Mouse (Mus musculus): ENCODE data around the gene Ccdc15.

Ccdc15 gene

DNA sequence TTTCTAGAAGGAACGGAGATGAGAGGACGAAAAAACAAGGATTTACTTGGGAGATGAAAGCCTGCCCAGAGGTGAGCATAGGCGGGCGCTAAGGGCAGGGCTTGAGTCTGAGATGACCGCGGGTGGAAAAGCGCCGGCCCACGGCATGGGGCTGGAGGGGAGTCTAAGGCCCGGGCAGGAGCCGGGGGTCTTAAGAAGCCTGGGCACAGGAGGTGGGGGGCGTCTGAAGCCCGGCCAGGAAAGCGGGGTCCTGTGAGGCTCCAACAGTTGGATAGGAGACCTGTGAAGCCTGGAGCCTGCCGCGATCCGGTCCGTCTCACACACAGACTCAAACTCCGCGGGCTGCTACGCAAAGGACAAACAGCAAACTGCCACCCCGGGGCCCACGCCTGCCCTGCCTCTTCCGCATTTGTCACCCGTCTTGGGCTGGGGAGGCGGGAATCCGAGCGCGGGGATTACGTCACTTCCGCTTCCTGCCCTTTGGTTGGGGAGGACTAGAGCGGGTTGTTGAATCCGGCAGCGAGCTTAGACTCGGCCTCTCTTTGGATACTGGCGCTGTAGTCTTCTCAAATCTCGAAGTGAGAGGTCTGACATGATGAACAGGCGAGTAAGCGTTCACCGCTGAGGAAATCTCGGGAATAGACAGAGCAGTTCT lies at the start of gene Ccdc15:
Gene Ccdc15, minus strand, starts transcription at position 445 of the 655 bp plus-strand sequence.
- DNase-seq (ENCODE audit: low read depth), result peak; percentile 98

DNA sequence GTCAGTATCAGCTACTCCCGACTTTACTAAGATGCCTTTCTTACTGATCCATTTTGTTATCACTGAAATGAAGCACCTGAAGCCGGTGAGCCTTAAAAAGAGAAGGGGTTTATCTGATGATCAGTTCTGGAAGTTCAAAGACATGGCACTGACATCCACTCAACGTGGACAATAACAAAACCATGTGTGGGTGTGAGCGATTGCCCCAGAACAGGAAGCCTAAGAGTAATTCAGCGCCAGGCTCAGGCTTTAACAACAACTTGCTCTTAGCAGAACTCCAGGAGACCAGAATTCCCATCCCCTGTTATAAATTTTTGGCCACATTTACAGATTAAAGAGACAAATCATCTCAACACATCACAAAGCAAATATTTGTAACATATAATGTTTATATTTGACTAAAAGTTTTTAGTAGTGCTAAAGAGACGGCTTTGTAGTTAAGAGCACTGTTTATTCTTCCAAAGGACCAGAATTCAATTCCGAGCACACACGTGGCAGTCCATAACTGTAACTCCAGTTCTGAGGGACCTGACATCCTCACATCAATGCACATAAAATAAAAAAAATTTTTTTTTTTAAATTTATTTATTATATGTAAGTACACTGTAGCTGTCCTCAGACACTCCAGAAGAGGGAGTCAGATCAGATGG lies 45.4 kb upstream of the Ccdc15 start:
- DNase-seq (ENCODE audit: low read depth), result no peak

DNA sequence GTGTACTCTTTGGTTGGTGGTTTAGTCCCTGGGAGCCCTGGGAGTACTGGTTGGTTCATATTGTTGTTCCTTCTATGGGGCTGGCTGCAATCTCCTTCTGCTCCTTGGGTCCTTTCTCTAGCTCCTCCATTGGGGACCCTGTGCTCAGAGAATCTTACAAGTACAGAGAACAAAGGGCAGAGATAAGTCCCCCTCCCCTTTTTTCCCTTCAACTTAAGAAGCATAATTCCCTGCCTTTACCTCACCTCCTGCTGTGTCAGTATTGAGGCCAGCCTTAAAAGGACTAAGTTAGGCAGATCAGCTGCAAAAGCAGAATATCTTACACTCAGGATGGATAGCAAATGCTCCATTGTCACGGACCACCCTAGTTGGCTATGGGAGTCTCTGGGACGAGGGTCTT lies 43.8 kb upstream of the Ccdc15 start:
- no peak for DNase-seq (ENCODE audit: low read depth)

DNA sequence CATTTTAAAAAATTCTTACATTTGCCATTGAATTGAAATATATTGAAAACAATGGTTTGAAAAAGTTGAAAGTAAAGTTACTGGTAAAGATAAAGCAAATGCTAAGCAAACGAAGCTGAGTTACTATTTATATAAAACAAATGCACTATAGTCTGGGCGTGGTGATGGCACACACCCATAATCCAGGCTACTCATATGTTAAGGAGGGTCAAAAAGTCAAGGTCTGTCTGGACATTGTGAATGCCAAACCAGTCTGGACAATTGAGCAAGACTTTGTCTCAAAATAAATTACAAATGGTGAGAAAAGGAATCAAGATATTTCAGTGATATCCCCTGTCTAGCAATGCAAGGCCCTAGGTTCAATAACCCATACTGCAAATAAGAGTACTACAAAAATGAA lies 42.7 kb upstream of the Ccdc15 start:
- no peak for DNase-seq (ENCODE audit: low read depth)

DNA sequence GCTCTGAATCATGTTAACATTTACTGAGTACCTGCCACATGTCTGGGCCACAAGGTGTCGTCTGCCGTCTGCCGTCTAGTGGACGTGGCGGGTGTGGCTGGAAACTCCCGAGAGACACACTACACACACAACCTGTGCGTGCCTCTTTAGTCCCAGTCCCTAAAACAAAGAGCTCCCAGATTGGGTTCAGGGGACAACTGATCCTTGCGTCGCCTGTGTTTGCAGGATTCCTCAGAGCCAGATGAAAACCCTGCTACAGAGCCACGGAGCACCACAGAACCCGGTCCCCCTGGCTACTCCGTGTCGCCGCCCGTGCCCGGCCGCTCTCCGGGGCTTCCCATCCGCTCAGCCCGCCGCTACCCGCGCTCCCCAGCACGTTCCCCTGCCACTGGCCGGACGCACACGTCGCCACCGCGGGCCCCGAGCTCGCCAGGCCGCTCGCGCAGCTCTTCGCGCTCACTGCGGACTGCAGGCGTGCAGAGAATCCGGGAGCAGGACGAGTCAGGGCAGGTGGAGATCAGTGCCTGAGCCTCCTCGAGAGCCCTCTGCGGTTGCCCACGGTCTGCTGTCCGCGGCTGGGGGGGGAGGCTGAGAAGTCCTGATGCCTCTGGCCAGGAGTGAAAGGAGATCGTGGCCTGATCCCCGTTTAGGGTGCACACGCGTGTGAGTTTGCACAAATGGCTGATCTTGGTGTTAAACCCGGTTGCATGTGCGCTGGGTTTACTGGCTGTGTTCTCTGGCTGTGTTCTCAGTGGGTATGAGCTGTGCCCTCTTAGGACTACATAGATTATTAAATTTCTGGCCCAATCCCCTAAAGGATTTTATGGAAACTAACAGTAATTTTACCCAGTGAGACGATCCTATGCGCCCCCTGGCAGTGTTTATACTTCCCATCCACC lies 36.3 kb upstream of the Ccdc15 start:
- DNase-seq (ENCODE audit: low read depth), result no peak

DNA sequence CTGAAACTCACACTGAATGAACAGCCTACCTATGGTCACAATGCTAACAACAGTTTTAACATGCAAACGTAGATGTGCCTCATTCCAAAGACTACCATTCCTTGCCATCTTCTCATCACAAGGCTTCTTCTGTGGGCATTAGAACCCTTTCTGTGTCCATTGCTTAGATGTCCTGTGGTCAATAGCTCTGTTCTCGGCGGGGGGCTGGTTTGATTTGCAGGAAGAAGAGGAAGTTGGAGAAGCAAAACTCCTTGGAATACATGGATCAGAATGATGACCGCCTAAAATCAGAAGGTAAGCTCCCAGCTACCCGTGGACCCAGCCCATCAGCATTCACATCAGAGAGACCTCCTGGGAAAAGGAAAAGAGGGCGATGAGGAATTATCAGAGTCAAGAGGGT lies 34.9 kb upstream of the Ccdc15 start:
- DNase-seq (ENCODE audit: low read depth), result no peak

DNA sequence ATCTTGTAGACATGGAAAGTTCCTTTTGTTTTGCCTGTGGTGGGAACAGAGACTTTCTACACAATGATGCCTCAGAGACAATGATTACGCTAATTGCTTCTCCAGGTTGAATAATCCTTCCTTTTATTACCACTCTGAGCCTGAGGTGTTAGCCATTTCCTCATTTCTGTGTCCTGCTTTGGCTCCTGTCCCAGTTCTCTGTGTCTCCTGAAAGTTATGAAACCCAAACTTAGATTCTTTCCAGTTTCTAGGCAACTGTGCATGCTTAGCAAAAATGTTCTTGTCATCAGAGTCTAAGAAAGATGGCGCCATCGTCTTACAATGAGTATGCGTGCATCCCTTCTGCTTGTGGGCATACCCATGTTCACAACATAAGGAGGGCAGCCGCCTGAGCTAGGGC lies 27.5 kb upstream of the Ccdc15 start:
- DNase-seq (ENCODE audit: low read depth), result no peak

DNA sequence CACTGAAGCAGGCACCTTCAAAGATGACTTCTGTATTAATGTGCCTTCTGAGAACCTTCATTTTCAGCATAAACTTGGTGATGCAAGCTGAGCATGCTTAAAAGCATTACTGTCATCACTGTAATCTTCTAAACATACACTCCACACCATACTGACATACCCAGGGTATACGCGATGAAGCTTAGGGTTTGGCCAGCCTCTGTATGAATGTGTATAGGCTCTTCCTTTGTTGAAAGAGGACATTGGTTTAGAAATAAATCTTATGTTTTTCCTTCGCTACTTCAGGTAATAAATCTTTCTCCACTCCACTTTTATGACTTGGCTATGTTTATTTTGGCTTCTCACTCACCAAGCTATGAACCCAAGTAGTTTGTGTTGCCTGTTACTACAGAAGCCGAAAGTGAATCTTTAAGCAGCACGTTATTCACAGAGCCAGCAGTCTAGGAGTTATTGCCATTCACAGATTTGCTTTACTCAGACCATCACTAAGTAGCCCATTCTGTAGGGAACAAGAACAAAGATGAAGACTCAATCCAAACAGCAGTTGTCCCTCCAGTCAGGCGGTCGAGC lies 23.1 kb upstream of the Ccdc15 start:
- no peak for DNase-seq (ENCODE audit: low read depth)

DNA sequence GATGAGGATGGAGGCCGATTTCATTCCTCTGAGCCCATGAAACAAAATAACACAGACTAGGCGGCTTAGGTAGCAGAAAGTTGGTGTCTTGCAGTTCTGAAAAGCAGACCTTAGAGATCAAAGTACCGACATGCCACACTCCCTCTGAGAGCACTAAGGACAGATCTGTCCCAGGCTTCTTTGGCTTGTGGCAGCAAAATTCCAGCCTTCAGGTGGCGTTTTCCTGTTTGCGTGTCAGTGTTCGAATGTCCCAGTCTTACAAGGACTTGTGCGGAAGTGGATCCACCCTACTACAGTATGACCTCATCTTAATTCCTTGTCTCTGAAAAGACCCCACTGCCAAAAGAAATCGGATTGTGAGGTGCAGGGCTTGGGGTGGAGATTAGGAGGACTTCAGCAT lies 20.6 kb upstream of the Ccdc15 start:
- DNase-seq (ENCODE audit: low read depth), result no peak

DNA sequence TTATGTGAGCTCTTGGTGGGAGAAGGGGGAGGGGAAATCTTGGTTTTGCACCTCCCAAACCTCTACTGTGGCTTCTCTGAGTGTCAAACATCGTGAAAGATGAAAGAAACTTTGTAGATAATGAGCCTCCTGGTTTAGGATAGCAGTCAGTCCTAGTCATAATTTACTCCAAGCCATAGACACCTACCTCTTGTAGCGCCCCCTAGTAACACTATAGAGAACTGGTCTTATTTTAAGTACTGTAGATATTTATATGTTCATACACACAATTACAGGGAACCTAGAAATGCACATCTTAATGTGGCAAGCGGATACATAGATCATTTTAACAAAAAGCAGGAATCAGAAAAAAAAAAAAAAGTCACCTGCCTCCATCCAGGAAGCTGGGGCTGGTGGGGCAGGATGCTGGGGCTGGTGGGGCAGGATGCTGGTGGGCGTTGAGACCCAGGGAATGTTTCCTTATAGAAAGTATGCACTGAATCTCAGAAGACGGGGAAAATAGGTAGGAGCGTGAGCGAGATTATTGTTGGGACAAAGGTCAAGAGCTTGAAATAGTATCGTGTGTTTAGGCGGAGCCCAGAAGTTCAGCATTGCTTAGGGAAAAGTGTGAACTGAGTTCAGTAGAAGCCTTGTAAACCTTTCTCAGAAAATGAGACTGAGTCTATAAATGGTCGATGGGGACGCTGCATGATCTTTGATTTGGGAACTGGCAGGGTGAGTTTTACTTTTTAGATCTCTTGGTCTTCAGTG lies 20.0 kb upstream of the Ccdc15 start:
- DNase-seq (ENCODE audit: low read depth), result no peak

DNA sequence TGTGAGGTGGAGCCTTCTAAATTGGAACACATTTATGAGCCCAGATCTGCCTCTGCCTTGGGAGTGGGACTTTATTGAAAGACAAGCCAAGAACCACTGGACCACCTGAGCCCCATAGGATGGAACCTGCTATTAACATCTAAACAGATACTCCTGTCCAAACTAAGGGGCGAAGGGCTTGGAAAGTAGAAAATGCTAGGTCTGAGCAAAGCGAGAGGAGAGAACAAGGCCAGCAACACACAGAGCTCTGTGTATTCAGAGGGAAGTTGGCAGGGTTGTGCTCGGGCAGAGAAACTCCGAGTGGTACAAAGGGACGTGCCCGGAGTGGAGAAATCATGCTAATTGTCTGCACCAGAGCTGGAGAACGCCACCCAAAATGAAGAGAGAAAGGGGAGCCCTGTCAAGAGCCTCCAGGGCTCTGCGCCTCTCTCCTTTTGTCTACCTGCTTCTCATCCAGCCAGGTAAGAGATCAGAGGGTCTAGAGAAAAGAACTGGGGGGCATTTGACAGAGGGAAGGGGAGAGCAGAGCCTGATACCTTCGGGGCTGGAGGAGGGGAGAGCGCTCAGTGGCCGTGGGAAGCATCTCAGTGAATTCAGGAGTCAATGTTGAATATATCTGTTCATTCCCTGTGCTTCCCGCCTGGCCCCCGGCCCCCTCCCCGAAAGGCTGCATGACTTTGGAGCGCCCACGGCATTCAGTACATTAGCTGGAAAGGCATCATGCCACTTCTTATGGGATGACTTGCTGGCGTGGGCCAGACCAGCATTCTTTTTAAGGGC lies 19.3 kb upstream of the Ccdc15 start, which contains the start of gene Hepacam:
Gene Hepacam, plus strand, starts transcription at position 51 of the 780 bp plus-strand sequence.
- DNase-seq (ENCODE audit: low read depth), result no peak

DNA sequence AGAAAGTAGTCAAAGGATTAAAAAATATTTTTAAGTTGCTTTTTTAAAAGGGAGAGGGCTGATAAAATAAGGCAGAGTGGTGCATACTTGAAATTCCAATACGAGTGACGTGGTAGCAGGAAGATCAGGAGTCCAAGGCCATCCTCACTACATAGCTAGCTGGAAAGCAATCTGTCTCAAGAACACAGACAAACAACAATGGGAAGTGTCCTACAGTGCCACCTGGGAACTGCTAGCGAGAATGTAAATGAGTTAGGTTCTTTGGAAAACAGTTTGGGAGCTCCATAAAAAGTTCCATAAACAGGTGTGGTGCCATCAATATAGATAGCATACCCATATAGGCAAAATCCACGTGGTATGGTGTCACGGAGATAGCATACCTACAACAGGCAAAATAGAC lies 17.5 kb upstream of the Ccdc15 start:
- no peak for DNase-seq (ENCODE audit: low read depth)

DNA sequence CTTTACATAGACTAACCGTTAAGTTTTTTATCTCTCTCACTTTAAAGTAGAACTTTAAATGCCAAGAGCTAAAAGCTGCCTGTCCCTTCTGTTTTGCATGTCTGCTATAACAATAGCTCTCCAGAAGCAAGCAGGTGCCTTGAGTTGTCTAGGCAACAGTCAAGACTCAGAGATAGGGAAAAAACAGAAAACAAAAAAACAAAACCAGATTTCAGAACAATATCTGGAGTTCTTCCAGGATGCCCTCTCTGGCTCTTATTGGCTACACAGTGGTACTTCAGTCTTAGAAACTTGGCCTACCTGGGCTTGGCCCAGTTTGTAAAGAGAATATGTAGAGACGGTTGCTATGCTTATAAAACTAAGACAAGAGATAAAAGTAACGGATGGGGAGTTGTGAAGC lies 16.2 kb upstream of the Ccdc15 start:
- DNase-seq (ENCODE audit: low read depth), result no peak

DNA sequence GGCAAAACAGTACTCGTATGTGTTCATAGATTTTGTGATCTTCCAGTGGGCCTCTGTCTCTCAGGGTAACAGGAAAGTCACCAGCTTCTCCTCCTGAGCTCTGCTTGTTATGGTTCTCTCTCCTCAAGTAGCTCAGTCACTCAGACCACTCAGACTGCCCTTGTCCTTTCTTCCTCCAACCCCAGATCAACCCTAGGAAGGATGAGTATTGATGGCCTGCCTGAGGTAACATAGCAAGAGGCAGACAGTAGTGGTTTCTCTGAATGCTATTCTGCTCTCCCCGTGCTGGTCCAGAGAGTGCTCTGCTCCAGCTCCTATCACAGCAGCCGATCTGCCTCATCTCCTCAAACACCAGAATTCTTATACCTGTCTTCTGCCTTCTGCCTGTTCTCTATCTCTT lies 15.3 kb upstream of the Ccdc15 start:
- DNase-seq (ENCODE audit: low read depth), result no peak

DNA sequence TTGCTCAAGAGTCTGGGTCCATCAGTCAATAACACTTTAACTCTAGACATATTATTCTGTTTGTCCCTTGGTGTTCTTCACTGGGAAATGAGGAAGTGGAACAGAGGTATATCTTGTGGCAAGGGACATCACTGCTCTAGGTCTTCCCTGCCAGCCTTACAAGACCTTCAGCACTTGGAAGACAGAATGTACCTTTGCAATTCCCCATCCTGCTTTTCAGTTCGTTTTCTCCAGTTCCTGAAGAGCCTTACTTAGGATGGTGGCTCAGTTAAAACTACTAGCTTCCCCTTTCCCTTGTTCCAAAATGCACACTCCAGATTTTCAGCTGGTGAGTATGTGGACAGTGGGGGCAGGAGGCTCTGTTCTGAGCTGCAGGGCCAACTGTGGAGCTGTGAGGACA lies 14.6 kb upstream of the Ccdc15 start:
- no peak for DNase-seq (ENCODE audit: low read depth)

DNA sequence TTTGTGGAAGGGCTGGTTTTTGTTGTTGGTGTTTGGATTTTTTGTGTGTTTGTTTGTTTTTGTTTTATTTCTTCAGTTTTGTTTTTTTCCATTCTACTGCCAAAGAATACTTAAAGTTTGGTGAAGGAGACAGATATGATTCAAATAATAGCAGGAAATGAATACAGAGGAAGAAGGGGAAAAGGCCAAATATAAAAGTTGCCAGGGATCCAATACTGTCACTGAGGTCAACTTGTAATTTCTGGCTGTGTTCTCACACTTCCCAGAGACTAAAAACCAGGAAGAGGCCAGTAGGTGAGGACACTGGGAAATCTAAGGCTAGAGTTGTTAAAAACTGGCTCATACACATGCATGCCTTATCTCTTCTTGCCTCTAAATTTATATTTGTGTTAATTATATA lies 13.9 kb upstream of the Ccdc15 start:
- no peak for DNase-seq (ENCODE audit: low read depth)

DNA sequence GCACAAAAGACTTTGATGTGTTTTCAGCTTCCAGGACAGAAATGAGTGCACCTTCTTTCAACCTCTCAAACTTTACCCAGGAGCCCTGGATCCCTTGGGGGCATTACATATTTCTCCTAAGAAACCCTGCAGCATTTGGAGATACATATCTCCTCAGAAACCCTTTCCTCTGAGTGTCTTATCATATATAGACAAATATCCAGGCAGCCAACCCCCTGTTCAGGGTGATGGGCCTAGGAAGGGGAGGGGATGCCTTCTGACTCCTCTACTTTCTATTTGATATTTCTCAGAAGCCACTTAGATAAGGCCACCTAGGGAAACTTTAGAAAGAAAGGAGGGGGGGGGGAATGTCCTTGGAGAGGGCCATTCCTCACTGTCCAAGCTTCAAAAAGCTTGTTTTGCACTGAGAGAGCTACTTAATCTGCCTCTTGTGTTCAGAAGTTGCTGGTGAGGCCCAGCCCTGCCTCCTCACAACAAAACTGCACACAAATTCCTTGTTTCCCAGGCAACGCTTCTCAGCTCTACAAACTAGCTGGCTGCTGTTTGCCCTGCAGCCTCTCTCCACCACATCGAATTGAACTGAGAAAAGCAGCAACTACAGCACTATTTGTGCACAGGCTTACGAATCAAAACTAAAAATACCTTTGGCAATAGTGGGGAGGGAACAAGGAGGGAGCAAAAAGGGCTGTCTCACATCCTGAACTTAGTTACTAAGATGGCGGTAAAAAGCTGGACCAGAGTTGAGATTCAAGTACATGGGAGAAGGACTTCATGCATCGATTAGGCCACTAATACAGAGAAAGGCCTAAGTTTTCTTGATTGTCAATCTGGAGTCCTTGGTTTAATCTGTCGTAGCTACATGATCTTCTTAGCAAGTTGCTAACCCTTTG lies 11.3 kb upstream of the Ccdc15 start:
- no peak for DNase-seq (ENCODE audit: low read depth)

DNA sequence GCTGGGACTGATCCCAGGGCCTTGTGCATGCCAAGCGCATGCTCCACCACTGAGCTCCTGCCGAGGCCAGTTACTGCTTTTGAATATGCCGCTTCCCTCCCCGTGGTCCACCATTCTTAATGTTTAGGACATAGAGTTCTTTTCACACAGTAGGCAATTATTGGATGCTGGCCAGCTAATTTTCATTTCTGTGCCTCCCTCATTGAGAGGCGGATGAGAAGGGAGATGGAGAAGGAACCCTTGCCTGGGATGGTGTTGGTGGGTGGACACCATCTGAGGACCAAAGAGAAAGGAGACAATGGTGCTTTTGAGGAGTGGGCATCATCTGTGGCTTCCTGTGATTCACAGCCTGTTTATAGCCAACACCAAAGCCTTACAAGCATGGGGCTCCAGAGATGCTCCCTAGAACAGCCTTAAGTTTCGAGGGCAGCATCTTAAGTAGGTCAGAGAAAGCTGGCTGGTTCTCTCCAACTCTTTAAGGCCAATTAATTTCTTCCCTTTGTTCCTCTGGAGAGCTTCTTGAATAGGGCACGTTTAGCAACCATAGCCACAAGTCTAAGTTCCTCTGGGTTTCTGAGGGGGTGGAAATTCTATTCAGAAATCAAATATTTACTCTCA lies 10.6 kb upstream of the Ccdc15 start:
- DNase-seq (ENCODE audit: low read depth), result no peak

DNA sequence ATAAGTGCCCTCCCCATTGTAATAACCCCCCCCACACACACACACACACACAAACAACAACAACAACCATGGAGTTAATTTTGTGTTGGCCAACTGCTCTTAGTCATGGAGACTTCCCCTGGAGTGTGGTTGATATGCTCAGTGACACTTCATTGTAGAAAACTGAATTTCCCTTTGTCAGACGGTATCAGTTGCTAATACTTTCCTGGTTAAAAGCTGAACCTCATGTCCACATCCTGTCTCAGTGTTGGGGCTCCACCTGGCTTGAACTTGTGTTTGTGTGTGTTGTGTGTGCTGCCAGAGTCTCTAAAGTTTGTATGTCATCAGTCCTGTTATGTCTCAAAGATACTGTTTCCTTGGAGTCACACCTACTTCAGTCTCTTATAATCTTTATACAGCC lies 6.3 kb upstream of the Ccdc15 start:
- no peak for DNase-seq (ENCODE audit: low read depth)

DNA sequence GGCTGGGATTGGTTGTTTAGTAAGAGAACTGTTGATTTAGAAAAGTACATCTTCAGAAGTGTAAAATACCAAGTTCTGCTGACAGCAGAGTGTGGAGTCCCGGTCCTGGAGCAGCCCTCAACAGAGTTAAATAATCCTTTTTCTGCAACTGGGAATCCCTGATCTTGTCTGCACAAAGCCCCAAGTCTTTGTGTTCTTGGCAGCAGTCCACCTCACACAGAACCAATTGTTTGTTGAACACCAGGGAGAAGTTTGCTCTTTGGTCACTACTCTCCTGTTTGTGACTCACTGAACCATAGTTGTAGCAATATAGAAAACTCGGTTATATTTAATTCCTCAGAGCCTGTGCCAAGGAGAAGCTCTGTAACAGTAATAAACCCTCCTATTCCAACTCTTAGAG lies 3.0 kb upstream of the Ccdc15 start:
- no peak for DNase-seq (ENCODE audit: low read depth)
